Mouse (Mus musculus) G1E (cell line): ENCODE measurements at regions not wholly inside any gene's neighbourhood (a gene's known extent, or its start where the extent isn't known, plus 50 kb on each side); places are given as distances from the start of the nearest gene placed in this dataset.

Experiments used
- ATAC-seq: 2 replicates; pipeline ENCODE4 v1.8.0; 2016; ENCODE audit warnings: mild to moderate bottlenecking; ENCODE audit not compliant: insufficient number of reproducible peaks, poor library complexity, low FRiP score, severe bottlenecking; ENCODE audit errors: extremely low read depth
- DNase-seq: peaks from one replicate; pipeline ENCODE4 v3.0.0; 2012; ENCODE audit warnings: low spot score
- H3K27me3 ChIP-seq: 2 replicates; pipeline ENCODE4 v1.6.1; 2012; ENCODE audit warnings: mild to moderate bottlenecking, low read length, inconsistent platforms; ENCODE audit not compliant: insufficient read depth
- H3K36me3 ChIP-seq: replicated peaks from 2 replicates; pipeline ENCODE3; 2012; ENCODE audit warnings: mild to moderate bottlenecking, inconsistent platforms
- H3K4me1 ChIP-seq: 2 replicates; pipeline ENCODE4 v1.6.1; 2012; ENCODE audit warnings: low read depth, low read length, inconsistent platforms, mixed read lengths; ENCODE audit not compliant: insufficient read depth
- H3K4me3 ChIP-seq: 2 replicates; pipeline ENCODE4 v1.5.1; 2012; ENCODE audit warnings: low read depth, mild to moderate bottlenecking, inconsistent platforms, low read length, moderate library complexity, mixed read lengths
- H3K9me3 ChIP-seq: replicated peaks from 2 replicates; pipeline ENCODE4 v1.6.1; 2012; ENCODE audit warnings: inconsistent platforms
- CTCF ChIP-seq: IDR thresholded peaks from 2 replicates; pipeline ENCODE4 v1.5.1; 2012; ENCODE audit warnings: low read depth, low read length, inconsistent platforms, mixed read lengths
- GATA1 ChIP-seq: IDR thresholded peaks from 2 replicates; pipeline ENCODE4 v1.6.1; 2012; ENCODE audit warnings: borderline replicate concordance, low read length, inconsistent platforms, mixed read lengths
- GATA2 ChIP-seq: IDR thresholded peaks from 2 replicates; pipeline ENCODE4 v1.6.1; 2012; ENCODE audit warnings: low read depth, low read length, inconsistent platforms, borderline replicate concordance
- POLR2AphosphoS5 ChIP-seq: IDR thresholded peaks from 2 replicates; pipeline ENCODE4 v1.6.1; 2012; ENCODE audit warnings: low read depth, low read length, inconsistent platforms; ENCODE audit not compliant: insufficient replicate concordance
- TAL1 ChIP-seq: conservative IDR thresholded peaks from 2 replicates; pipeline ENCODE4 v1.6.1; 2012; ENCODE audit warnings: low read depth, low read length, inconsistent platforms, mixed read lengths

DNA sequence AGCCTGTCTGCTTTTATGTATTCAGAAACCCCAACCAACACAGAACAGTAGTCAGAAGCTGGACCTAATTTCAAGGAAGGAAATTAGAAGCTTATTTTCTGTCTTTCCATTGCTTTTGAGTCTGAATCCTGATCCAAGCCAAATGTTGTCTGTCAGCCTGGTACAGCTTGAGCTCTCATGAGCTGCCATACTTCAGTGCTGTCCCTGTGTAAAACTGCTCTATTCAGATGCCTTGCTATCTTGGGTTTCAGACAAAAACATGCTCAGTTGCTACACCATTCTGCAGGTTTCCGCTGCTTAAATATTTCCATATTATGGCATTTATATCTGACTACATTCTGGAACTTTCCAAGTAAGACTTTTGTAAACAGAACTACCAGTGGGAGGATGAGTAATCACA lies 1403.2 kb downstream of the Epha7 start:
- Histone ChIP-seq H3K27me3 (no peaks in the 10 kb centered on the region), H3K9me3 (no peaks in the 10 kb centered on the region), H3K4me3 (no peak overlapping the region), H3K4me1 (no peaks in the 10 kb centered on the region), H3K36me3 (no peaks in the 10 kb centered on the region)
- TF ChIP-seq TAL1 (no peak), CTCF (no peak)
- ATAC-seq = no peak
- DNase-seq = no peak

DNA sequence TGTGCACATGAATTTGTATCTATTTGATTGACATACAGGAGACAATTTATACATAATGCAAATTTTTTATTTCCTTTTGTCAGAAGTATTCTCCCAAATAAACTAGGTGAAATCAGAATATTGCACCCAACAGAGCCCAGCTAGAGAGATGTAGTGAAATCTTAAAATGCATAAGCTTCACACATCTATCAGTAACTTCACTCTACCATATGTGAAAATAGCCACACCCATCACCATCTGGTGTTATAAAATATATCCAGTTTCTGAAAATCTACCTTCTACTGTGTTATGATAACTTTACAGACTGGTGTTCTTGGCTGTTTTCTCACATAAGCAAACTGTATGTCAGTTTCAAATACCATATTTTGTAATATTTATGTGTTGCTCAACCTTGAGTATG lies 1414.2 kb downstream of the Epha7 start:
- Histone ChIP-seq H3K36me3 (no peaks in the 10 kb centered on the region), H3K4me1 (no peaks in the 10 kb centered on the region), H3K27me3 (no peaks in the 10 kb centered on the region), H3K4me3 (no peak overlapping the region), H3K9me3 (no peaks in the 10 kb centered on the region)
- ATAC-seq (no peak), DNase-seq (no peak)
- TF ChIP-seq GATA1 (no peak), GATA2 (no peak)

DNA sequence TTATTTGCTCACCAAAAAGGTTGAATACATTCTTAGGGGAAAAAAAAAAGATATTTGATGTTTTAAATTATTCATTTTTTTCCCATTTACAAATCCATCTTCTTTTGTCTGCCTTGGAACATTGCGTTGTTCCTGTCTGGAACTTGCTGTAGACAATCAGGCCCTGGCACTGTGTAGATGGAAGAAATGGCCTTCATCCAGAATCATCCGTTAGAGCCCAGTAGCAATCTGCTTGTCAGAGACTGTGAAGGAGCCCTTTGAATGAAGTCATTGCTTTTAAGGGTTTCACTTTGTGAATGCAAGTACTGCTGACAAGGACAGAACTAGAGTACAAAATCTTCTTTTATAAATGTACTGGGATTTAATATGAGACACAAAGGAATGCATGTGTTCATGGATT lies 1449.2 kb downstream of the Epha7 start:
- H3K9me3 ChIP-seq = no peaks in the 10 kb centered on the region
- H3K36me3 ChIP-seq = no peaks in the 10 kb centered on the region
- H3K4me1 ChIP-seq = no peaks in the 10 kb centered on the region
- no peak overlapping the region for H3K4me3 ChIP-seq
- DNase-seq (no peak), ATAC-seq (no peak)
- TF ChIP-seq POLR2AphosphoS5 (no peak), GATA1 (no peak), GATA2 (no peak), CTCF (no peak), TAL1 (no peak)
- no peaks in the 10 kb centered on the region for H3K27me3 ChIP-seq

- DNase-seq = no peak
- TF ChIP-seq CTCF (no peak), POLR2AphosphoS5 (no peak), GATA1 (no peak), TAL1 (no peak), GATA2 (no peak)
- Histone ChIP-seq H3K36me3 (no peaks in the 10 kb centered on the region), H3K27me3 (no peaks in the 10 kb centered on the region), H3K9me3 (no peaks in the 10 kb centered on the region), H3K4me1 (no peaks in the 10 kb centered on the region), H3K4me3 (no peak overlapping the region)
- no peak for ATAC-seq
Observed at GRCm38 (mm10) chr4:30268026-30268425, 1455.1 kb downstream of the Epha7 start.

DNA sequence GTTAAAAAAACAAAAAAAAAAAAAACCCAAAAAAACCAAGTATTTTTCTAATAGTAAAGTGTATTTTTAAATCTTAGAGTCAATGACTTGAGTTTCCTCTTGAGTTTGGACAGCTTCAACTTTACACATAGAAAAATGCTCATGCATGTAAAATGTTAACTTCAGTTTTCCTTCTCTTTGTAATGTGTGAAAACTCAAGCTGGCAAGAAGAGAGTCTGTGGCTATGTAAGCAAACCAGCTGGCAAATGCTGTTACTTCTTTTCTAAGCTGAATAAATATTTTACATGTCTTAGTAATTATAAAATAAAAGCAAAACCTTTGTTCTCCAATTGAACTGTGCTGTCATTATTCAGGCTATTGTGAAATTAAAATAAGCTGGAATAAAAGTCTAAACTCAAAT lies 1457.1 kb downstream of the Epha7 start:
- Histone ChIP-seq H3K9me3 (no peaks in the 10 kb centered on the region), H3K4me3 (no peak overlapping the region), H3K36me3 (no peaks in the 10 kb centered on the region), H3K4me1 (no peaks in the 10 kb centered on the region), H3K27me3 (no peaks in the 10 kb centered on the region)
- TF ChIP-seq CTCF (no peak), POLR2AphosphoS5 (no peak), TAL1 (no peak), GATA2 (no peak), GATA1 (no peak)
- ATAC-seq = no peak
- DNase-seq = no peak

GRCm38 (mm10) chr4:30312438-30312837 lies 1499.5 kb downstream of the Epha7 start:
- Histone ChIP-seq H3K27me3 (no peaks in the 10 kb centered on the region), H3K4me3 (no peak overlapping the region)
- no peak for ATAC-seq

DNA sequence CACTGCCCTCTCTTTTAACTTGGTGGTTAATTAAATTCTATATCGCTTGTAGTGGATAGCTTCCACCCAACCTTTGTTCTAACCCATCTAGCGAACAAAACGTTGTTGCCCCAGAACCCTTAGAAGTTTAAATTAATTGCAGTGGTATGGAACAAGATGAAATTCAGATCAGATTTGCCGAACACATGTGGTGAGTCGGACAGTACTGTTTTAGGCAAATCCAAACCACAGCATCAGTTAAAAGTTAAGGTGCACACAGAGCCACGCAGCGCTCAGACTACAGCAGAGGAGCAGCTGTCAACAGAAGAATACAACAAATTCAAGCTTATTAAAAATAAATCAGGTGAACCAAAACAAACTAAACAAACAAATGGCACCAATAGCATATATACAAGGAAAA lies 1500.0 kb downstream of the Epha7 start:
- H3K4me3 ChIP-seq = no peak overlapping the region
- no peak for TF ChIP-seq GATA1
- no peak for TF ChIP-seq CTCF
- no peak for TF ChIP-seq POLR2AphosphoS5
- no peak for TF ChIP-seq GATA2
- TF ChIP-seq TAL1 = no peak
- ATAC-seq (no peak; the same call in 1 of the 2 replicates), DNase-seq (no peak)
- H3K36me3 ChIP-seq = no peaks in the 10 kb centered on the region
- H3K4me1 ChIP-seq = no peaks in the 10 kb centered on the region; the same call in 1 of the 2 replicates
- no peaks in the 10 kb centered on the region for H3K9me3 ChIP-seq
- H3K27me3 ChIP-seq = no peaks in the 10 kb centered on the region

More at GRCm38 (mm10) chr4:30312438-30312837, 1499.5 kb downstream of the Epha7 start:
- Histone ChIP-seq H3K4me1 (no peaks in the 10 kb centered on the region; the same call in 1 of the 2 replicates), H3K9me3 (no peaks in the 10 kb centered on the region), H3K36me3 (no peaks in the 10 kb centered on the region)
- TF ChIP-seq GATA2 (no peak), POLR2AphosphoS5 (no peak), GATA1 (no peak), CTCF (no peak), TAL1 (no peak)
- DNase-seq = no peak
